Mouse (Mus musculus): ENCODE data around the gene Sik3. TPM values are rescaled to one million over a fixed set of nuclear protein-coding genes. Genes with fewer than 3 reads are reported as not detected.

Gene Sik3
- total RNA-seq, 2 experiments from 2014 or later, result 67.9 to 69.1 TPM

- DNase-seq, result peak; percentile 83 to 86
Measured at GRCm38 (mm10) chr9:46229573-46230449, 217.2 kb downstream of the Sik3 start.

DNA sequence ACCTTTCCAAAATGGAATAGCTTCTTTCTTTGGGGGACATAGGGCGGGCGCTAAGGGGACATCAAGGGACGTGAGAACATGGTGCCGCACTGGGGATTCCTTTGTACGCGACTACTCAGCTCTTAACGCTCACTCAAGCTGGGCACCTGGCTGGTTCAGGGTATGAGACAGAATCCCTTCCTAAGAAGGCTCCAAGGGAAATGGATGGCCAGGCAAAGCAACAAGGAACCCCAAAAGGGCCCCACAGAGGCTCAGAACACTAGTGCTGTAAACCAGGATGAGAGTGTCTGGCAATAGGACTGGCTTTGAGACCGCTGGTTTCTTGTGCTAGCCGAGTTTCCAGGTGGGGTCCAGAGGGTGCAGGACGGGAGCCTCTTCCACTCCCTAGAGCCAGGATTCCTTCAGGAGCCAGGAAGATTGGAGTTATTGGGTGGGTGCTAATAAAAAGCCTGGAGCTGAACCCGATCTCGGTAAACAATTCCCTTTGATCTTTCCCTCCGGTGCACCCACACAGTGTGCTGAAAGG lies 217.9 kb downstream of the Sik3 start:
- DNase-seq, result no peak

DNA sequence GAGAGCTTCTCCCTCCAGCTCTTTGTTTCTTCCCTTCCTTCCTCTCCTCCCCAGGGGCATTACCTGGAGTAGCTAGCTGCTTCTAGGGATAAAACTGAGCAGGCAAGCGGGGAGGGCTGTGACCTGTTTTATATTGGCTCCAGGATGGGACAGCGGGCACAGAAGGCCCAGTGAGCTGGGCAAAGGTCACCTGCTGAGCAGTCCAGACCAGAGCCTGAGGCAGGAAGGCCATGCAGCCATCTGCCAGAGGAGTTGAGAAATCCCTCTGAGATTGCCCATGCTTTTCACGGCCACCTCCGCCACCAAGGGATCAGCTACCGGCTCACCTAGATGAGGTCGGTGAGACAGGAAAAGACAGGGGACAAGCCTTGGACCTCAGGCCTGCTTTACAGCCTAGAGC lies 222.6 kb downstream of the Sik3 start:
- no peak for DNase-seq

GRCm38 (mm10) chr9:46235596-46235648 lies 222.8 kb downstream of the Sik3 start, which contains the start of gene Apoc3:
Apoc3 (minus strand) TSS chr9:46235636.
- no peak for DNase-seq

GRCm38 (mm10) chr9:46235649-46236048 lies 223.0 kb downstream of the Sik3 start:
- DNase-seq, result no peak

GRCm38 (mm10) chr9:46238850-46239249 lies 226.2 kb downstream of the Sik3 start:
- DNase-seq, result no peak

- no peak for DNase-seq
Measured at GRCm38 (mm10) chr9:46240526-46241153, 228.0 kb downstream of the Sik3 start, which contains the start of gene Apoa4. Apoa4 (plus strand) TSS chr9:46240696.

- no peak for DNase-seq
Measured at GRCm38 (mm10) chr9:46241818-46242217, 229.2 kb downstream of the Sik3 start.

- no peak for DNase-seq
Measured at GRCm38 (mm10) chr9:46243122-46243521, 230.5 kb downstream of the Sik3 start.

DNA sequence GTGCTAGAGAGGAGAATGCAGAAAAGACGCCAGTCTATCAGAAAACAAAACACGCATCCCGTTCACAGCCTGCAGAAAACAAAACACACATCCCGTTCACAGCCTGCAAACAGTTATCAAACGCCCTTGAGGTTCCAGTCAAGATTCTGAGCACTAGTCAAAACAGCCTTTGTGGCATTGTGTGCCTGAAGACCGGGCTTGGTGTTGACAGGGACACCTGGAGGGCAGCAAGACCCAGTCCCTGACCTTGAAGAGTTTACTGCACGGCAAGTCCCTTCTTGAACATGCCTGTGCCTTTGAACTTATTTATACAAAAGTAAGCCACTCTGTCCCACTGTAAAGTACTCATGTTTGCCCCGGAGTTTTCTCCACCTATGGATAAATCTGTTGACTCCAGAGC lies 231.0 kb downstream of the Sik3 start:
- DNase-seq, result no peak

DNA sequence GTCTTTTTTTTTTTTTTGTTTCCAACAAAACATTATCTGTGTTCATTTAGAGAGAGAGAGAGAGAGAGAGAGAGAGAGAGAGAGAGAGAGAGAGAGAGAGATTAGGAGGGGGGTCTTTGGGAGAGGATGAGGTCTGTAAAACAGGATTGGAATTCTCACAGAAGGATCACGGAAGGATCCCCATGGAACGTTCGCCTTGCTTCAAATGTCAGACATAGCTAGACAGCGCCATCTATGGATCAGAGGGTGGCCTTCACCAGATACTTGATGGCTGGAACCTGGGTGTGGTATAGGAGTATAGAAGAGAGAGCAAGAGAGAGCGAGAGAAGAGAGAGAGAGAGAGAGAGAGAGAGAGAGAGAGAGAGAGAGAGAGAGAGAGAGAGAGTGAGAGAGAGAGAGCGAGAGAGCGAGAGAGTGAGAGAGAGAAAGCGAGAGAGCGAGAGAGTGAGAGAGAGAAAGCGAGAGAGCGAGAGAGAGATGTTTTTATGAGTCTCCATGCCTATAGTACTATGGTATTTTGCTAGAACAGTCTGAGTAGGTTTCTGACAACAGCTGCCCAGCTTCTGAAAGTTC lies 234.2 kb downstream of the Sik3 start:
- peak; percentile 59 to 86 for DNase-seq

GRCm38 (mm10) chr9:46256177-46256576 lies 243.6 kb downstream of the Sik3 start:
- no peak for DNase-seq

- no peak for DNase-seq
Measured at GRCm38 (mm10) chr9:46256658-46257385, 244.2 kb downstream of the Sik3 start.

- DNase-seq, result peak; percentile 25 to 64
Measured at GRCm38 (mm10) chr9:46257546-46257945, 244.9 kb downstream of the Sik3 start.

GRCm38 (mm10) chr9:46259111-46259510 lies 246.5 kb downstream of the Sik3 start:
- no peak for DNase-seq

- no peak for DNase-seq
Measured at GRCm38 (mm10) chr9:46261131-46261530, 248.5 kb downstream of the Sik3 start.

DNA sequence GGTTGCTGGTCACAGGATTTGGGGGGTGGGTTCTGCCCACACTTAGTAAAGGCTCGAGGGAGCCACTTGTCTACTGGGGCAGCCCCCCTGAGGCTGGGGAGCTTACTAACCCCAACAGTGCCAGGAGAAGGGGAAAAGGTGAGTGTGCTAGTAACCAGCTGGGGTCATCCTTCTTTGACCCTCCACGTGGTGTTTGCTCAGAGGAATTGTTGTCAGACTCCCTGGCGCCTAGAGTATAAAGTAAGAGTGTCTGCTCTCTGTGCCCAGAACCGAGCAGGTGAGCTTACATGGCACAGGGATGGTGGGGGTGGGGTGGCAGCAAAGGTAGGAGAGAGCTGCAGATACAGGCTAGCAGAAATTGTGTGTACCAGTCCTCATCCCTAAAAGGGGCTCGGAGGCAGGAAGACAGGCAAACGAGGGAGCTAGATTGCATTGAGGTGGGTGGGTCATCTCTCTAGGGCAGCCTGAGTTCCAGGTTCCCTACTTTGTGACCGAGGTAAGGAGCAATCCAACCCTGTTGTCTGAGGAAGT lies 255.8 kb downstream of the Sik3 start, which contains the start of gene Apoa5:
Gene Apoa5 (plus strand): TSS at position 291 of the 531 bp plus-strand sequence.
- DNase-seq, result no peak

- no peak for DNase-seq
Measured at GRCm38 (mm10) chr9:46269125-46269524, 256.5 kb downstream of the Sik3 start.

- DNase-seq, result no peak
Measured at GRCm38 (mm10) chr9:46270782-46271181, 258.2 kb downstream of the Sik3 start.

- DNase-seq, result no peak
Measured at GRCm38 (mm10) chr9:46272070-46272469, 259.4 kb downstream of the Sik3 start.

GRCm38 (mm10) chr9:46272677-46273454 lies 260.2 kb downstream of the Sik3 start, which contains the start of gene Zpr1:
Zpr1 (plus strand) TSS chr9:46273064.
- peak; percentile 90 to 95 for DNase-seq
